Mouse (Mus musculus): ENCODE results near the gene Clstn2. TPM values are rescaled to one million over a fixed set of nuclear protein-coding genes. Genes with fewer than 3 reads are reported as not detected.

Clstn2 gene
- polyA plus RNA-seq, 1 experiment from 2014 or later: 13.7 TPM

- 90% methylated on average over 3 of the region's 3 CpGs for WGBS
- Histone ChIP-seq H3K4me2 (replicated peaks) (no peak overlapping the region), H3K36me3 (no peaks in the 10 kb centered on the region), H3K27ac (no peak overlapping the region), H3K4me3 (no peak overlapping the region), H3K27me3 (replicated peaks) (no peaks in the 10 kb centered on the region), H3K4me1 (no peaks in the 10 kb centered on the region), H3K9ac (no peak overlapping the region), H3K9me3 (no peaks in the 10 kb centered on the region)
- no peak for ATAC-seq (ENCODE audit: low FRiP score, low read depth)
These were observed 512.2 kb downstream of the Clstn2 start for GRCm38 (mm10) chr9:97520771-97521170.

DNA sequence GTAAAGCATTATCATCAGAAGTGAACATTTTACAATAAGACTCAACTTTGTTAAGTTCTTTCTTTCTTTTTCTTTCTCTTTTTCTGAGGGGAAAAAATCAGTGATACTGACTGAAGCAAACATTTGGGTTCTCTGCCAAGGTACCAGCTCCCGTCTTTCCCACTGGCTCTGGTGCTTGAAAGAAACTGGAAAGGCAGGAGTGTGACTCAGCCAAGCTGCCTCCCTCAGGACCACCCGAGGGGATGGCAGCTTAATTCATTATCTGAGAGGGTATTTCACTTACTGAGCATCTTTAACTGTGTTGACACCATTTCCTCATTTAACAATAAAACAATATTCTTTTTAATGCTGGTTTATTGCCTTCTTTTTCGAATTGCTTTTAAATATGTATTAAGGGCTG is 516.0 kb downstream of the Clstn2 start:
- Histone ChIP-seq H3K4me3 (no peak overlapping the region), H3K4me1 (no peaks in the 10 kb centered on the region), H3K9me3 (no peaks in the 10 kb centered on the region), H3K27me3 (replicated peaks) (no peaks in the 10 kb centered on the region), H3K36me3 (no peaks in the 10 kb centered on the region), H3K9ac (no peak overlapping the region), H3K4me2 (replicated peaks) (no peak overlapping the region), H3K27ac (no peak overlapping the region)
- WGBS: 62% methylated on average over 3 of the region's 3 CpGs
- no peak for ATAC-seq (ENCODE audit: low FRiP score, low read depth)

- H3K36me3 ChIP-seq: no peaks in the 10 kb centered on the region
- H3K4me2 ChIP-seq (replicated peaks): no peak overlapping the region
- no peak overlapping the region for H3K4me3 ChIP-seq
- ATAC-seq (ENCODE audit: low FRiP score, low read depth): no peak
- WGBS: 91% methylated on average over 2 of the region's 2 CpGs
- H3K9ac ChIP-seq: no peak overlapping the region
- H3K27ac ChIP-seq: no peak overlapping the region
- H3K27me3 ChIP-seq (replicated peaks): no peaks in the 10 kb centered on the region
- H3K9me3 ChIP-seq: no peaks in the 10 kb centered on the region
- H3K4me1 ChIP-seq: no peaks in the 10 kb centered on the region
These were observed 518.3 kb downstream of the Clstn2 start for GRCm38 (mm10) chr9:97514639-97515038.

GRCm38 (mm10) chr9:97512282-97512850 is 520.6 kb downstream of the Clstn2 start:
- Histone ChIP-seq H3K27ac (no peak overlapping the region), H3K4me3 (no peak overlapping the region), H3K4me2 (replicated peaks) (no peak overlapping the region), H3K4me1 (no peaks in the 10 kb centered on the region), H3K9me3 (no peaks in the 10 kb centered on the region), H3K9ac (no peak overlapping the region), H3K36me3 (no peaks in the 10 kb centered on the region), H3K27me3 (replicated peaks) (no peaks in the 10 kb centered on the region)
- ATAC-seq (ENCODE audit: low FRiP score, low read depth): no peak
- WGBS: 71% methylated on average over 3 of the region's 3 CpGs

- WGBS: 69% methylated on average over 4 of the region's 4 CpGs
- Histone ChIP-seq H3K4me1 (no peaks in the 10 kb centered on the region), H3K9me3 (no peaks in the 10 kb centered on the region), H3K4me2 (replicated peaks) (no peak overlapping the region), H3K9ac (no peak overlapping the region), H3K27me3 (replicated peaks) (no peaks in the 10 kb centered on the region), H3K27ac (no peak overlapping the region), H3K4me3 (no peak overlapping the region), H3K36me3 (no peaks in the 10 kb centered on the region)
- ATAC-seq (ENCODE audit: low FRiP score, low read depth): no peak
These were observed 531.6 kb downstream of the Clstn2 start for GRCm38 (mm10) chr9:97501416-97501815.

- H3K27me3 ChIP-seq (replicated peaks): no peaks in the 10 kb centered on the region
- H3K4me3 ChIP-seq: no peak overlapping the region
- no peaks in the 10 kb centered on the region for H3K36me3 ChIP-seq
- ATAC-seq (ENCODE audit: low FRiP score, low read depth): no peak
- WGBS: 94% methylated on average over 6 of the region's 6 CpGs
- H3K4me1 ChIP-seq: no peaks in the 10 kb centered on the region
- H3K9ac ChIP-seq: no peak overlapping the region
- no peak overlapping the region for H3K27ac ChIP-seq
- no peaks in the 10 kb centered on the region for H3K9me3 ChIP-seq
- H3K4me2 ChIP-seq (replicated peaks): no peak overlapping the region
These were observed 537.9 kb downstream of the Clstn2 start for GRCm38 (mm10) chr9:97495056-97495455.

DNA sequence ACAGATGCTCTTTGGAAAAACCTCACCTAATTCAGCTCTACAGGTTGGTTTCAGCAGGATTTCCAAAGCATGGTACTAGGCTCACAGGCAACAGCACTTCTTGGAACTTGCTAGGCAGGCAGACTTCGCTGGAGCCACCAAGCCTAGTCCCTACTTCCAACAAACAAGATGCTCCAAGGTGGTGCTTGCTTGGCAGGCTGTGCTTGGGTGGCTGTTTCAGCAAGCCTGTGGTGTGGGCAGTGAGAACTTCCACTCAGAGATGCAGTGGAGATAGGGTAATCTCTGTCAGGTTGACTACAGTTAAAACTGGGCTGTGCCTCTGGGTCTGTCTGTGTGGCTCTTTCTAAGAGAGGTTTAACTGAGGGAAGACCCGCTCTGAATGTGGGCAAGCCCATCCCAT is 541.4 kb downstream of the Clstn2 start:
- Histone ChIP-seq H3K36me3 (no peaks in the 10 kb centered on the region), H3K27ac (no peak overlapping the region), H3K9me3 (no peaks in the 10 kb centered on the region), H3K27me3 (replicated peaks) (no peaks in the 10 kb centered on the region), H3K4me2 (replicated peaks) (no peak overlapping the region), H3K4me3 (no peak overlapping the region), H3K4me1 (no peaks in the 10 kb centered on the region), H3K9ac (no peak overlapping the region)
- no peak for ATAC-seq (ENCODE audit: low FRiP score, low read depth)
- WGBS: 89% methylated on average over 2 of the region's 2 CpGs

DNA sequence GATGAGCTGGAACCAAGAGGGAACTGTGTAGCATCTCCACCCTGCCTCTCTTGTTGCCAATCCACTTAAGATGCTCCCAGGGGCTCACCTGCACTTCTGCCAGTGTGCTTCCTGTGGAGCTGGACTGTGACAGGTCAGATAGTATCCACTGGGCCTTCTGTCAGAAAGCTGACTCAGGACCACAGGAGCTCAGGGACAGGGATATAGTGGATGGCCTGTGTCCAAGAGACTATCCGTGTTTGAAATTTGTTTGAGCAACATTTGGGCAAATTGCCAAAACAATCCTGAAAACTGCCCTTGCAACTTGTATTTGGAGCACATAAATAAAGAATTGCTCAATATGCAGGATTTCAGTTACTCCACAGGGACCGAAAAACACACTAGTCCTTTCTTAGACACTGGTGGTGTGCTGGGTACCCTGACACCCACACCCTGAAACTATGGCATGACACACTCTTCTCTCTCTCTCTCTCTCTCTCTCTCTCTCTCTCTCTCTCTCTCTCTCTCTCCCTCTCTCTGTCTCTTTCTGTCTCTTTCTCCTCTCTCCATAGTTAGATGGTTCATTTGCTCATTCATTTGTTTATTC is 542.3 kb downstream of the Clstn2 start:
- ATAC-seq (ENCODE audit: low FRiP score, low read depth): no peak
- H3K9me3 ChIP-seq: no peaks in the 10 kb centered on the region
- no peaks in the 10 kb centered on the region for H3K4me1 ChIP-seq
- no peak overlapping the region for H3K4me2 ChIP-seq (replicated peaks)
- WGBS: 81% methylated on average over 2 of the region's 2 CpGs
- no peak overlapping the region for H3K4me3 ChIP-seq
- H3K27me3 ChIP-seq (replicated peaks): no peaks in the 10 kb centered on the region
- no peak overlapping the region for H3K27ac ChIP-seq
- H3K9ac ChIP-seq: no peak overlapping the region
- no peaks in the 10 kb centered on the region for H3K36me3 ChIP-seq

DNA sequence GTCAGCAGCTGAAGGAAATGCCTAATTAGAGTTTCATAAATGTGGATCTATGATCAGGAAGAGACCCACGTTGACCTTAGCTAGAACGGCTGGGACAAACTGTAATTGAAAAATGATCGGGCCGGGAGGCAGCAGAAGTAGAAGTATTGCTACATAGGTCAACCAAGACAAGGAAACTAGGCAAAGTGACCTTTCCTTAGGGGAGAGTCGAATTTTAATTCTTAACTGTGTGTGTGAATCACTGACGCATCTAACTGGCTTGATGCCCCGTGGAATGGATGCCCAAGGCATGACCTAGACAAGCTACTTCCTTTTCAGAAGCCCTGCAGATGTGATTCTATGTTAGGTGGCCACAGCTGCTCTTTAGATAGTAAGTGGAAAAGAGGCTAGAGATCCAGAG is 546.2 kb downstream of the Clstn2 start:
- no peak overlapping the region for H3K4me3 ChIP-seq
- H3K27ac ChIP-seq: no peak overlapping the region
- H3K4me2 ChIP-seq (replicated peaks): no peak overlapping the region
- no peaks in the 10 kb centered on the region for H3K9me3 ChIP-seq
- H3K4me1 ChIP-seq: no peaks in the 10 kb centered on the region
- no peak overlapping the region for H3K9ac ChIP-seq
- no peaks in the 10 kb centered on the region for H3K27me3 ChIP-seq (replicated peaks)
- H3K36me3 ChIP-seq: no peaks in the 10 kb centered on the region
- no peak for ATAC-seq (ENCODE audit: low FRiP score, low read depth)
- WGBS: 85% methylated on average over 7 of the region's 7 CpGs

GRCm38 (mm10) chr9:97481187-97481586 is 551.8 kb downstream of the Clstn2 start:
- 80% methylated on average over 1 of the region's 1 CpGs for WGBS
- Histone ChIP-seq H3K27ac (no peak overlapping the region), H3K4me3 (no peak overlapping the region), H3K4me1 (peaks cover 4% of the 10 kb centered on the region), H3K27me3 (replicated peaks) (no peaks in the 10 kb centered on the region), H3K9me3 (no peaks in the 10 kb centered on the region), H3K4me2 (replicated peaks) (no peak overlapping the region), H3K9ac (no peak overlapping the region), H3K36me3 (no peaks in the 10 kb centered on the region)
- no peak for ATAC-seq (ENCODE audit: low FRiP score, low read depth)

GRCm38 (mm10) chr9:97476961-97477360 is 556.0 kb downstream of the Clstn2 start:
- WGBS: 9% methylated on average over 2 of the region's 2 CpGs
- ATAC-seq (ENCODE audit: low FRiP score, low read depth): no peak
- Histone ChIP-seq H3K4me3 (no peak overlapping the region), H3K27me3 (replicated peaks) (no peaks in the 10 kb centered on the region), H3K9ac (no peak overlapping the region), H3K36me3 (no peaks in the 10 kb centered on the region), H3K4me2 (replicated peaks) (no peak overlapping the region), H3K27ac (no peak overlapping the region), H3K9me3 (no peaks in the 10 kb centered on the region), H3K4me1 (peaks cover 4% of the 10 kb centered on the region)

GRCm38 (mm10) chr9:97476456-97476855 is 556.5 kb downstream of the Clstn2 start:
- Histone ChIP-seq H3K4me2 (replicated peaks) (no peak overlapping the region), H3K27me3 (replicated peaks) (no peaks in the 10 kb centered on the region), H3K4me3 (no peak overlapping the region), H3K9ac (no peak overlapping the region), H3K9me3 (no peaks in the 10 kb centered on the region), H3K36me3 (no peaks in the 10 kb centered on the region), H3K27ac (no peak overlapping the region), H3K4me1 (peaks cover 4% of the 10 kb centered on the region)
- ATAC-seq (ENCODE audit: low FRiP score, low read depth): no peak
- WGBS: 76% methylated on average over 3 of the region's 3 CpGs

DNA sequence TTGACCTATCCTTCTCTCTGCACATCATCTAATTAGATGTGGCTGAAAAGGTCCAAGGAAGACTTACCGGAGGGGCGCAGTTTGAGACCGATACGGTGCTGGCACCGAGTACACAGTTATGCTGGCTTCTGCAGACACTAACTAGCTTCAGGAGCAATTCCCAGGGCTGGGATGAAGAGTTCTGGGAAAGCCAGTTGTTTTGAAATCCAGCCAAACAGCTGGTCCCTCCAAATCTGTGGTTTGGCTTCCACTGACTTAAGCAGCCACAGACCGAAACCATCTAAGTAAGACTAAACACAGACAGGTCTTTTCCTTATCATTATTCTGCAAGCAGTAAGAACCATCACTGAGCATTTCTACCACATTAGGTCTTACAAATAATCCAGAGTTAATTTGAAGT is 558.1 kb downstream of the Clstn2 start:
- no peak overlapping the region for H3K4me3 ChIP-seq
- 94% methylated on average over 6 of the region's 6 CpGs for WGBS
- no peak overlapping the region for H3K27ac ChIP-seq
- no peak for ATAC-seq (ENCODE audit: low FRiP score, low read depth)
- H3K4me1 ChIP-seq: peaks cover 4% of the 10 kb centered on the region
- H3K9me3 ChIP-seq: no peaks in the 10 kb centered on the region
- H3K27me3 ChIP-seq (replicated peaks): no peaks in the 10 kb centered on the region
- no peaks in the 10 kb centered on the region for H3K36me3 ChIP-seq
- no peak overlapping the region for H3K9ac ChIP-seq
- no peak overlapping the region for H3K4me2 ChIP-seq (replicated peaks)
